Mouse (Mus musculus) erythroblast, embryonic 14.5 days (primary cell): ENCODE data around the gene Polg2.

ENCODE experiments used
- GATA1 ChIP-seq: IDR thresholded peaks from 2 replicates; pipeline ENCODE4 v1.6.1; 2012; ENCODE audit warnings: low read length, inconsistent platforms, mixed read lengths
- TAL1 ChIP-seq: IDR thresholded peaks from 3 replicates; pipeline ENCODE4 v1.6.1; 2012; ENCODE audit warnings: low read length, inconsistent platforms, mixed read lengths

GRCm38 (mm10) chr11:106787131-106788025 lies 8.0 kb upstream of the Polg2 start:
- TF ChIP-seq GATA1 = no peak
- no peak for TF ChIP-seq TAL1
